Mouse (Mus musculus): ENCODE data around the gene Plek. TPM values are rescaled to one million over a fixed set of nuclear protein-coding genes. Genes with fewer than 3 reads are reported as not detected.

Plek gene
- polyA plus RNA-seq, 1 experiment, result 36.0 TPM

GRCm38 (mm10) chr11:16932159-16932558, 120.0 kb downstream of the Plek start:
- Histone ChIP-seq H3K4me1 (peaks cover 5% of the 10 kb centered on the region), H3K36me3 (replicated peaks; ENCODE audit: low read length) (no peaks in the 10 kb centered on the region), H3K4me3 (replicated peaks) (peak overlapping the region; percentile 29), H3K27me3 (replicated peaks) (no peaks in the 10 kb centered on the region), H3K9me3 (no peaks in the 10 kb centered on the region)
- TF ChIP-seq FLI1 (IDR thresholded peaks at IDR 0.05; ENCODE audit: low read length) (no peak), GATA1 (IDR thresholded peaks at IDR 0.05; ENCODE audit: borderline replicate concordance, low read length) (no peak)

Other genes starting within 250 kb of the Plek start
- not detected in 2 replicates for gene Fbxo48, start 101.0 kb downstream of the Plek start, polyA plus RNA-seq (2012; ENCODE audit: insufficient read depth, low replicate concordance)
- 0.21 TPM in 1 of 2 replicates, not detected in the other for gene Cnrip1, start 795 bp downstream of the Plek start, polyA plus RNA-seq (2012; ENCODE audit: insufficient read depth, low replicate concordance)
- 18.6 and 92.9 TPM in 2 replicates for gene Ppp3r1, start 106.9 kb upstream of the Plek start, polyA plus RNA-seq (2012; ENCODE audit: insufficient read depth, low replicate concordance)
- gene Wdr92, start 129.7 kb upstream of the Plek start, polyA plus RNA-seq (2012; ENCODE audit: insufficient read depth, low replicate concordance), result 2.0 TPM in 1 of 2 replicates, not detected in the other
- gene Pno1, start 159.2 kb upstream of the Plek start, polyA plus RNA-seq (2012; ENCODE audit: insufficient read depth, low replicate concordance), result 1.1 and 21.3 TPM in 2 replicates
- gene C1d, start 205.2 kb upstream of the Plek start, polyA plus RNA-seq (2012; ENCODE audit: insufficient read depth, low replicate concordance), result 2.2 TPM in 1 of 2 replicates, not detected in the other

All from megakaryocyte, embryonic 14.5 days (primary cell).